Mouse (Mus musculus): ENCODE measurements around the gene Zdhhc14.
A peak's percentile ranks its signal among the peaks of the same experiment; 100 is the strongest.

DNA sequence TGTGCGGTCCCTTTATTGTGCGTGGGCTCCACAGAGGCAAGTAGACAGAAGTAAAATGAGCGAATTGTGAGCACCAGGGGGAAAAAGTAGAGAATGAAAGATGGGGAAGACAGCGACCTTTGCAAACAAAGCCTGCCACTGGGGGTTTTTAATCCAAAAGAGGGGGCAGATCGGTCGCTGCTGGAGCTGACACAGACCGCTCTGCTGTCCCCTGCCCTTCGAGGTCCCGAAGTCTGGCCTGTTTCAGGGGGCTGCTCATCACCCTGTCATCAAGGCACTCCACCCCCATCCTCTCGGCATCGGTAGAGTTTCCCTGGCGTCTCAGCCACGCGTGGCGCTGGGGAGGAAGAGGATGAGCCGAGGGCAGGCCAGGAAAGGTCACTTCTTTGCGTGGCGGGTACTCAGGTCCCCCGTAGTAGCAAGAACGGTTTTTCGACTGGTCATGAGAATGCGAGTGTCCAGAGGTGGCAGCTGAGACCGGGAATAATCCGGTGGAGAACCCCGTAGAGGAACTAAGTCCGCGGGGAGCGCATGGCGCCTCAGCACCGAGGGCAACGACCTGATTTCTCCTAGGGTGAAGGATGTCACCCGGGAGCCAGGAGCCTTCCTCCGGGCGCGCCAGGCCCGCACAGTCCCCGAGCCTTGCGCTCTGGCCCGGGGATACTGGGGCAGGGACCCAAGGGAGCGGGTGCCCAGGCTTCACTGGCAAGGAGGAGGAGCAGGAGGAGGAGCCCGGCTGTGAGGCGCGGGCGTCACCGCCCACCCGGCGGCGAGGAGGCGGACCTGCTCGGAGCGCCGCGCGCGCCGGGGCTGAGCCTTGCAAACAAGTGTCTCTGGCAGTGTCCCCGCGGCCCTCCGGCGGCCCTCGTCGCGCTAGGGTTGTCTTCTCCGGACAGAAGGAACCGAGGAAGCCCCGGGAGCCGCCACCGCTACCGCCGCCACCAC, at the start of gene Zdhhc14:
- TF ChIP-seq POLR2A (IDR thresholded peaks at IDR 0.05; ENCODE audit: borderline replicate concordance, insufficient read depth, low read length) = peak; percentile 94
- no peak for TF ChIP-seq CTCF (IDR thresholded peaks at IDR 0.05; ENCODE audit: borderline replicate concordance, insufficient read depth, low read depth, low read length)

All from cerebellum, adult 2 months (tissue).